Mouse (Mus musculus) adrenal gland, adult 18-20 months (tissue): ENCODE results near the gene Cdh23. TPM values are rescaled to one million over a fixed set of nuclear protein-coding genes. Genes with fewer than 3 reads are reported as not detected.
"Not testable (repeated sequence)": the region's sequence is repeated elsewhere in the genome, so short reads cannot be mapped to it uniquely, and the experiment has no call there.

Source experiments
- DNase-seq, 2 experiments: peaks; one replicate each; pipeline ENCODE4 v3.0.0; 2021 to 2022; ENCODE audit warnings: low spot score in 2 of 2
- long read RNA-seq, 2 experiments: library from polyadenylated mRNA; stranded (forward); transcript quantifications; one replicate each; pipeline ENCODE4 v2.0.0; 2021
- total RNA-seq, 2 experiments: library from RNA; stranded (reverse); gene quantifications; 1 replicate in 1 of 2; 2 replicates in 1 of 2; pipeline ENCODE4 v1.2.3; 2021

Cdh23 gene
- total RNA-seq, result 1 to 10 TPM; 1.3 to 1.8 TPM
- long read RNA-seq, experiment 1, result 0 reads
- long read RNA-seq, experiment 2, partial matches to known transcripts, result 1 of 3 reads
- long read RNA-seq, experiment 2, other reads (novel, unspliced or antisense), result 2 of 3 reads

DNA sequence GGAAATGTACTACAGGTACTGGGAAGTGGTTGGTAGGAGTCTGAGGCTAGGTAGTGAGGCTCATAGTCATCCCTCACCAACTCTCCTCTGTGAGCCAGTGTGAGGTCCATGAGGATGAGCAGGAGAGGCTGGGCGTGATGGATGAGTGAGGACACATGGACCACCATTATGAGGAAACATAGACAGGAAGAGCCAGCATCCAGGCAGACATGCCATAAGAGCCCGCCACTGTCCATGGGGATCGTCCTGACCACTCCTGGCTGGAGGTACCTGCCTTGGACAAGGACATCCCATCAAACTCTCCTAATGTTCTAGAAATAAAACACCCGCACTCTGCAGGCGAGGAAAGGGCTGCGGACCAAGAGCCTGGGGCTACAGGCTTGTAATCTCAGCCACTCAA lies at the start of gene Cdh23:
Gene Cdh23, minus strand, starts transcription at position 101 of the 400 bp plus-strand sequence.
- DNase-seq, result no peak

DNA sequence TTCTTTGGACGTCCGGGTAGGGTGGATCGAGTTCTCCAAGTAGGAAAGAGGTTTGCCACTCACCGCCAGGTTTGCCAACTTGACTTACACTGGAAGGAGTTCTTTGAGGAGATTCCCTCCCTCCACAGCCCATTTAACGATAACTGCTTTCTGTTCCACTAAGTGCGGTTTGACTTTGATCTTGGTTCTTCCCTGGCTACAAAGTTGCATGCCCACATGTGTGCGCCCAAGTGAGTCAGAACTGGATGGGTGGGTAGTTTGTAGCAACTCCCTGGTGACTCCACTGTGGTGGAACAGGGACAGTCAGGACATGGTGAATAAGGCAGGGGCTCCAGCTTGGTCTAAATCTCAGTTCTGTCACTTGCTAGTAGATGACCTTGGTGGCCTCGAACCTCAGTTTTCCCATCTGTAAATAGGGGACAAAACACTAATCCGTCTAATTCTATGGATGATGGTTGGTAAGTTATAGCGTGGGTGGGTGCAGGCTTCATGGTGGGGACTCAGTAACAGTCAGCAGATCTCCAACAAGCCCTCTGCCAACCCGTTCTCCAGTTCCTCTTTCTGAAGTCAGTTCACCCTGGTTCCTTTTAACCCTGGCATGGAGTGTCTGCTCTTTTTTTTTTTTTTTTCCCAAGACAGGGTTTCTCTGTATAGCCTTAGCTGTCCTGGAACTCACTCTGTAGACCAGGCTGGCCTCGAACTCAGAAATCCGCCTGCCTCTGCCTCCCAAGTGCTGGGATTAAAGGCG lies 48.4 kb upstream of the Cdh23 start:
- no peak for DNase-seq

DNA sequence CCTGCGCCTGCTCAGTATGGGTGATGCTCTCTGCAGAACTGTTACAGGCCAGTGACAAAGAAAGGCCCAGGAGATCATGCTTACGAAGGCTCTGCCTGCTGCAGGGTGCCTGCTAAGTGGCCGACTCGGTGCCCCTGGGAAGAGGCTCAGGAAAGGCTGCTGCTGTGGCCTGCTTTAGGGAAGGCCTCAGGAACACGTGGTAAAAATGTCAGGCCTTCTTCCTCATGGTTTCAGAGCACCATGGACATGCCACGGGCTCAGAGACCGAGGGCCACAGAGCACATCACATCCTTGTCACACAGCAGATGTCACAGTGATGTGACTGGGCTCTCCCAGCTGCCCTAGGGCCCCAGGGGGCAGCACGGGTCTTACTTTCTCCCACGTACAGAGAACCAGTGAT lies 47.4 kb upstream of the Cdh23 start:
- DNase-seq, result no peak

DNA sequence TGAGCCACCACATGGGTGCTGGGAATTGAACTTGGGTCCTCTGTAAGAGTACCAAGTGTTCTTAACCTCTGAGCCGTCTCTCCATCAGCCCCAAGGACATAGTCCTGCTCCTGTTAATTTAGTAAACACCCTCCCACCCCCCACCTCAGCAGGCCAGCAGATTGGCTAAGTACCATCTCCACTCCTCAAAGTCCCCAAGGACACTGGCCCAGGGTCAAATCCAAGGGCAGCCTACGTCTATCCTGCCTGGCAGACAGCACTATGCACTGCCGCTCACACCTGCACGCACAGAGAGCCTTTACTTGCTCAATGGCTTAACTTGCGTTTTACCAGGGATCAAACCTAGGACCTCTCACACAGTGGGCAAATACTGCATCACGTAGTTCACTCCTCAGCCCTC lies 46.7 kb upstream of the Cdh23 start:
- DNase-seq, result no peak

DNA sequence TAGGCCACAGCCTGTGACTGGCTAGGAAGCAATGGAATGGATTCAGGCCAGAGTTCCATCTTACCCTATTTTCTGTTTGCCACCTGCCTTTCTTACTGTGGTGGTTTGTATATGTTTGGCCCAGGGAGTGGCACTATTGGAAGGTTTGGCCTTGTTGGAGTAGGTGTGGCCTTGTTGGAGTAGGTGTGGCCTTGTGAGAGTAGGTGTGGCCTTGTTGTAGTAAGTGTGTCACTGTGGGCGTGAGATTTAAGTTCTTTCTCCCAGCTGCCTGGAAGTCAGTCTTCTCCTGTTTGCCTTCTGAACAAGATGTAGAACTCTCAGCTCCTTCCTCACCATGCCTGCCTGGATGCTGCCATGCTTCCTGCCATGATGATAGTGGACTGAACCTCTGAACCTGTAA lies 46.0 kb upstream of the Cdh23 start:
- not testable (repeated sequence) for DNase-seq

DNA sequence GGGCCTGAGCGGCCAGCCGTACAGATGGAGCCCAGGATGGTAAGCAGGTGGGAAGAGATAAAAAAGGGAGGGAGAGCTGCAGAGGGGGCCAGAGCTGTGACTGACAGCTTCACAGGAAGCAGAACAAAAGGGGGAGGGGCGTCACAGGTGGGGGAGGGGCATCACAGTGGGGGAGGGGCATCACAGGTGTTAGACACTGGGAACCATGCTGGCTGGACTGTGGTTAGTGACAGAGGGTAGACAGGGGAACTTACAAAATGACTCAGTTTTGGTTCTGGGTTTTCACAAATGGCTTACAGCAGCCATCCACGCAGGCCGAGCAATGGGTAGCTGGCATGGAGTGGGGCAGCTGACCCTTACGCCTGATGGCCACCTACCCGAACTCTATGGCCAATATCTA lies 45.1 kb upstream of the Cdh23 start:
- no peak for DNase-seq

DNA sequence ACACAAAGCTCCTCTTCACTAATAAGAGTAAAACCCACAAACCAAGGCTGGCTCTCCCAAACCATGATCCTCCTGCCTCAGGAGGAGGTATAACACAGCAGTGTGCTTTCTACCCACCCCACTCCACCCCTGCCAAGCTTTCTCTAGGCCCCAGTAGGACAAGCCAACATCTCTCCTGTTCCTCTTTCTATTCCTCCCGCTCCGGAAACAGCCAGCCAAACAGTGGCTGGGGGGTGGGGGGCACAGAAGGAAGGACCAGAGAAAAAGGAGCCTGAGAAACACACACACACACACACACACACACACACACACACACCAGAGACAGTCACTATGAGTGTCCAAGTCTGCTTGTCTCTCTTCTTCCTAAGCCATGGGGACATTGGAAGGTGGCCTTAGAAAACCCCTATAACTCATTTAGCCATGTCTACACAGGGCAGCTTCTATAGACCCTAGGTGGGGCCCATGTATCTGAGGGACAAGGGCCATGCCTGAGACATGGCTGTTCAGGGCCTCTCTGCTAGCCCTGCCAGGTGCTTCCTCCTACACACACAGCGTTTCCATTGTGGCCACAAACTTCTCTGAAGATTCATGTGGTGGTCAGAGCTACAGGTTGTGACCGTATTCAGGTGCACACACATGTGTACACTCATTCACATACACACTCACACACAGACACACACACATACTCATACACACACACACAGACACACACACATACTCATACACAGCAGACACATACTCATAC lies 43.5 kb upstream of the Cdh23 start:
- no peak for DNase-seq

DNA sequence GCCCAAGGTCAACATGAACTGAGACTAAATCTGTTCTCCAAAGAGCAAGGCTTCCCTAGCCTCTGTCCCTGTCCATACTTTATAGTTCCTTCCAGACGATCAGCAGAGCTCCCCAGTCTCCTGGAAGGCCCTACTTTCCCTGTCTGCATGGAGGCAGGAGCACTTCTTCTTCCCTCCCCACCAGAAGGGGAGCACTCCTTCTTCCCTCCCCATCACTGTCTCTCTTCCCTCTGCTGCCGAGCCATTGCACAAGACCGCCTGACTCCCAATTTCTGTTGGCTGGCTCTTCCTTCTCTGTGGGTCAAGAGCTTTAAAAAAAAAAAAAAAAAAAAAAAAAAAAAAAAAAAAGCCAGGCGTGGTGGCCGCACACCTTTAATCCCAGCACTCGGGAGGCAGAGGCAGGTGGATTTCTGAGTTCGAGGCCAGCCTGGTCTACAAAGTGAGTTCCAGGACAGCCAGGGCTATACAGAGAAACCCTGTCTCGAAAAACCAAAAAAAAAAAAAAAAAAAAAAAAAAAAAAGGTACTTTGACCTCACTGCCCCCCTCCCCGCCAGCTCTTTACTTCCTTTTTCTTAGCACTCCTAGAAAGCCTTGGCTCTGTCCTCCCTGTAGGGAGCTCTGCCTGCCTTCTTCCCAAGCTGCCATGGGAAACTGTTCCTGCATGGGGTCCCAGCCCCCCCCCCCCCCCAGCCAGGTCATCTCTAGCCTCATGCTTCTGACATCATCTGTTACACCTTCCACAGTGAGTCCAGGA lies 41.8 kb upstream of the Cdh23 start:
- DNase-seq, result no peak

DNA sequence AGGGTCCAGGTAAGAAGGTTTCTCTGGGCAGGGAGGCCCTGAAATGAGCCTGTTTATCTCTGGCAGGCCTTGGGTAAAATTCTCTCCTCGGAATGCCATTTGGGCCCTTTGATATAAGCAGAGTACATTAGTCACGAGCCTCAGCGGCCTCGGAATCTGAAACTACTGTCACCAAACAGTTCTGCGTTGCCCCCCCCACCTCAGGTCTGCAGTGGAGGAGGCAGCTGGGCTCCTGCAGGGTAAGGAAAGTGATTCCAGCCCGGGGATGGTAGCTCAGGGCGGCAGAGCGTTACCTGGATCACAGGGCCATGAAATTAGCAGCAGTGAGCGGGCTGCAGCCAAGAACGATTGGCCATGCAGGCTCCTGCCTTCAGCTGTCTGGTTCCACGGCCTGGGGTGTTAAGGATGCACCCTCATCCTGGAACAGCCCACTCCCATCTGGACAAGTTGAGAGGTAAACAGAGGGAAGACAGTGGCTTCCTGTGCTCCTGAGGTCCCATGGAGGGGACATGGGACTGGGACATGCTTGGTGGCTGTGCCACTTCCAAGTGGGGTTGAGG lies 41.0 kb upstream of the Cdh23 start:
- peak in 1 of 2 experiments; percentile 43 for DNase-seq

DNA sequence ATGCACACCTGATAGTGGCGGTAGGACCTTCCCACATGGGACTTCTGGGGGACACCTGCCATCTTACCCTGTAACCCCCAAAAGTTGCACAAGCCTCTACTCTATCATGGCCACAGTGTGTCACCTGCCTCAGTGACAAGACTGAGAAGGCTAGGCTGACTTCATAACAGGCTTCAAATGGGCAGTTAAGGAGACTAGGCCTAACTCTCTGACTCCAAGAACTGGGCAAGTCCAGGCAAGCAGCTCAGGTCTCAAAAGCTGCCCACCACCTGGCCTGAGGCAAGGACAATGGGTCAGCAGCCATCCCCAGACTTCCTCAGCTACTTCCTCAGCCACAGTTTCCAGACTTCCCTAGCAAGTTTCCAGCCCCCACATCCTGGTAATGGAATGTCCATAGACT lies 39.4 kb upstream of the Cdh23 start:
- no peak for DNase-seq

DNA sequence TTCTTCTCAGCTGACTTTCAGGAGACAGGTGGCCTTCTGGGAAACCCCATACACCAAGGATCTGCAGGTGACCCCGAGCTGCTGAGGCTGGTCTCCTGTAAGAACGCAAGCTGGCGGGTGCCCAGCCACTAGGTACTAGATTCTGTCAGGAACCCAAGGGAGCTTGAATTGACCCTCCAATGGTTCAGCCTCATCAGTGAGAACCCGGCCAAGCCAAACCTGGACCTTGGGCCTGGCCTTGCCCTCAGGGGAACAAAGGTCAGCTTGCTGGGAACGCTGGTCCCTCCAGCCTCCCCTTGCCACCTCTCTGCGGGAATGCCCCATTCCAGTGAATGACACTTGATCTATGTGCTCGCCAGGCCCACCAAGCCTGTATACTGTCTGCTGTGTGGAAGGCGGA lies 37.2 kb upstream of the Cdh23 start:
- no peak for DNase-seq

DNA sequence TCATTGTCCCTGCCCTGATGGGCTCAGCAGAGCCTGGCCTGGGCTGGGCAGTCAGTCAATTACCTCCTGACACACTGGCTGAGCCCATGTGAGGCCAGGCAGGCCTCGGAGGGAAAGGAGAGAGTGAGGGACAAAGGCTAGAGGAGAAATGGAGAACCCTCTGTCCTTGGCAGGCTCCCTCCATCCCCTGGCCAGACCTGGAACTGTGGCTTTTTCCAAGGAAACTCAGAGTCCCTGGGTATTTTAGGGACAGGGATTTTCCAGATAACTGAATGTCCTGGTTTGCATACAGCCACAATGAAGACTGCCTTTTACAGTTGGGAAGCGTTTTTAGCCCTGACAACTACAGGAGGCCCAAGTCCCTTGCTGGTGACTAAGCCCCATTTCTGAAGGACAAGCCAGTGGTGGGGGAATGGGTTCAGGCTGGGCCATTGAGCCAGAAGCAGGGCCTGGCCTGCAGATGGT lies 36.1 kb upstream of the Cdh23 start:
- peak in 1 of 2 experiments; percentile 35 for DNase-seq

DNA sequence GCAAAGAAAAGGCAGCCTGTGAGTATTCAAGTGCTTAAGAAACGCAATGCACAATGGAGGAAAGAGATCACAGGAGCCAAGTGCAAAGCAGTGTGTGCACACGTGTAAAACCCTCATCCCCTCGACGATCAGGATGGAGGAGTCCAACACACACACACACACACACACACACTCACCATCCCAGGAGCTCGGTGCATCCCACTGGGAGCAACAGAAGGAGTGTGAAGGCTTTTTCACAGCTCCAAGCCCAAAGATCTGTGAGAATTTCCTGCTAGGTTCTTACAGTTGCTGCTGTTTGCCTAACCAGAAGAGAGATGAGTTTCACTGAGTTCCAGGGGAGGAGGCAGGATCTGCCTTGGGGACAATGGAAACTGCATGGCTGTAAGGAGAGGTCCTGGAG lies 35.5 kb upstream of the Cdh23 start:
- no peak for DNase-seq

DNA sequence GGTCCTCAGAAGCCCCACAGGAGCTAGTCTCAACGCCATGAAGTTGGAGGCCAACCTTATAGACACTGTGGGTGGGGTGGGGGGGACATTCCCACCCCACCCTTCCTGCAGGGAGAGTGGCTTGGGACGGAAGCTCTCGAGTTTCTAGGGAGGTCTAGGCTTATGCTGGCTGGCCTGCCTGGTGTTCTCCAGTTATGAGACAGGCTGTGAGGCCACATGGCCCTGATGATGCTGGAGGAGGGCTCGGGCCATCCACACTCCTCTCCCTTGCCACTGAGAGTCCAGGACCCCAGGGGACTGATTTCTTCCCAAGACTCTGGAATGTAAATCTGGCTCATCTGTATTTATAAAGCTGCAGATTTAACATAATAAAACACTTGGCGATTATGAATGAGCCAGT lies 31.0 kb upstream of the Cdh23 start:
- DNase-seq, result no peak

DNA sequence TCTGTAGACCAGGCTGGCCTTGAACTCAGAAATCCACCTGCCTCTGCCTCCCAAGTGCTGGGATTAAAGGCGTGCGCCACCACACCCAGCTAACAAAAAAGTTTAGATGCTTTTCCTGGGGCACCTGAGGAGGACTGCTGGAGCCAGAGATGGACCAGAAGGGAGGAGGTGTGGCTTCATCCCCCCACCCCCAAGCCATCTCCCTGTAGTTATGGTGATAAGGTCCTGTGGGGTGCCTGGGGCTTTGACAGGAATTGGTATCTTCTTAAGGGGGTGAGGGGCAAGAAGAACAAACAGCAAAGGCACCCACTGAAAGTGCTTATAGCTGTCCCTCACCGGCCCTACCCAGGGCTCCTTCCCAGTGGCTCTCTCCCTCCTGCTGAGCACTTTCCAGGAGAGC lies 30.6 kb upstream of the Cdh23 start:
- no peak for DNase-seq

DNA sequence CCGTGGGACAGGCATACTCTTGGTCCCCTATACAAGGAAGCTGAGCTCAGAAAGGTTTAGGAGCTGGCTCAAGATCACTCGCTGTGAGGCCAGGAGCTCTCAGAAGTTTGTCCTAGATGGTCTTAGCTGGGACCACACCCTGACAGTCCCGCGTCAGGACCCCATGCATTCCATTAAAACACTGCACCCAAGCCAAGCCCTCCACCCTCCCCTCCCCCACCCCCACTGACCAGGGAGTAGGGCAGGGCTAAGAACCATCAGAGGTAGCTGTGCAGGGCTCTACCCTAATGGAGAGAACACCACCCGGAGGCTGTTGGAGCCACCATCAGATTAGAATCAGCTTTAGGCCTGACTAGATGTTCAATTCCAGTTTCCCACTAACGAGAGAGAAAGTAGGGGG lies 28.2 kb upstream of the Cdh23 start:
- DNase-seq, result no peak

DNA sequence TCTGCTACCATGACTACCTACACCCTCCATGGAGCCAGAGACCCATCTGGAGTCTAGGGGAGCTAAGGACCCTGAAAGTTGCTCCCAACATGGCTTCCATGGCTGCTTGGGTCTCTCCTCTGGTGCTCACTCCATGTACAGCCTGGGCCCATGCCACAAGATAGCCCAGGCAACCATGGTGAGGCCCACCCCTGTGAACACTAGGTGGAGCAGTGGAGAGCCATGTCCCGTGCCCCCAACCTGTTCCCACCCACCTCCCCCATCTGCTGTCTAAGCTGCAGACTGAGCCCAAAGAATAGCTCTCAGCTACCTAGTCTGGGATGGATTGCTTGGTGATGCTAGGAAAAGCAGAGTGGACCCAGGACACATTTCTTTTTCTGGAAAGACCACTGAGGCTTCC lies 27.1 kb upstream of the Cdh23 start:
- no peak for DNase-seq

DNA sequence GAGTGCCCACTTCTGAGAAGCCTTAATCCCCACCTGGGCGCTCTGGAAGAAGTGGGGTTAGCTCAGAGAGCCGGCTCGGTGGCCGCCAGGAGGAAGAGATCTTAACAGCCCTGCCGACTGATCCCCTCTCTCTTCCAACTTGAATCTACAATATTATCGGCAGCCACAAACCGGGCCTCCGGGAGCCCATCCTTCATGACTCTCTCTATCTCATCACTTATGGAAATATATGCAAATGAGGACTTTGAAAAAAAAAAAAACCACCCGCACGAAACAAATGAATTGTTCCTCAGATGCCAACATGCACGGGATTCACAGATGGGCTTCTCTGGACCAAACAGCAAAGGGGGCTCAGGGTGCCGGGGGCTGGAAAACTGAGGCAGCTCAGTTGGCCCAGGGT lies 25.4 kb upstream of the Cdh23 start:
- DNase-seq, result no peak

DNA sequence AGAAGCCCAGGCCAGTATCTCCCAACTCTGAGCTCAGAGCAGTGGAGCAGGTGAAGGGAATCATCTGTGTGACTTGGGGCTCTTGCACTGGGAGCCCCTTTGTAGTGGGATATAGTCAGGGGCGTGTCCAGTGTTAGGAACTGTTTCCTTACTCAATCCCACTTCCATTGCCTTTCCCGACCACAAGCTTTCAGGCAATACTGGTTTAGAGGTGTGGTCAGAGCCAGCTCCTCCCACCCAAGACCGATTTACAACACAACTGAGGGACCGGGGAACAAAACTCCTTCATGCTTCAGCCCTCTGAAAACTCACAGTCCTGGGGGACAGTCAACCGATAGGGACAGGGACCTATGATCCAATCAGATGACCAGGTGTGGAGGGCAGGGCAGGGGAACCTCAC lies 24.2 kb upstream of the Cdh23 start:
- no peak for DNase-seq

DNA sequence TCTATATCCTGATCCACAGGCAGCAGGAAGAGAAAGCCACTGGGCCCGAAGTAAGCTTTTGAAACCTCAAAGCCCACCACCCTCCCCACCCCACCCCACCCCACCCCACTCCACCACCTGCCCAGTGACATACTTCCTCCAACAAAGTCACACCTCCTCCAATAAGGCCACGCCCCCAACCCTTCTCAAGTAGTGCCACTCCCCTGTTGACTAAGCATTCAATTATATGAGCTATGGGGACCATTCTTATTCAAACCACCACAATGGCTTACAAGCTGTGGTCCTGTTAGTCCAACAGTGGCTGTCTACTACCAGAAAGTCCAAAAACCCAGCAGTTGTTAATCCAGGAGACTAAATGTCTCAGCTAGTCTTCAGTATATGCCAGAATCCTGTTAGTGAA lies 22.2 kb upstream of the Cdh23 start:
- no peak for DNase-seq

DNA sequence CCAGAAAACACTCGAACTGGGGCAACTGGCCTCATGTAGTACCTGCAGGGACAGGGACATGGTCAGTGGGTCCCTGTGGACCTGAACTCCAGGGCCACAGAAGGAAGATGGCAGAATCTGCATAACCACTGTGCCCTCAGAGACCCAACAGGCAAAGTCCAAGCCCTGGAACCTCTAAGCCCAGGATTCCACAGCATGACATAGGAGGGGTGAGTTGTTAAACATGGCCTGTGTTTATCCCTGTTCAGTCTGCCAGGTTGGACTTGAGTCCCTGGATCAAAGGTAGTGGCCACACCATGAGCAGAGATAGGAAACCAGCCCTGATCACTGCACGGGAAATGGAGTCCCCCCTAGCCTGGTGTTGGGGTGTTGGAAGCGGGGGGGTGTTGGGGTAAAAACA lies 20.2 kb upstream of the Cdh23 start:
- no peak for DNase-seq
